Mouse (Mus musculus) hindbrain, embryonic 11.5 days (tissue): Measurements from ENCODE around the gene Ppp1r21. TPM values are rescaled to one million over a fixed set of nuclear protein-coding genes. Genes with fewer than 3 reads are reported as not detected.

Experiments
- ATAC-seq: fragments of 200-750 bp; cut with Nextera tagmentation; 2 replicates; pipeline ENCODE4 v1.8.0; 2017; ENCODE audit warnings: mild to moderate bottlenecking, moderate TSS enrichment, moderate library complexity; ENCODE audit not compliant: low FRiP score
- DNase-seq: peaks from one replicate; pipeline ENCODE4 v3.0.0-alpha.2; 2015; ENCODE audit warnings: low spot score
- H3K27ac ChIP-seq: fragments of 300-500 bp; sonication (generic); 2 replicates; pipeline ENCODE4 v1.5.1; 2014; ENCODE audit warnings: mild to moderate bottlenecking, low read depth, low read length
- H3K27me3 ChIP-seq: fragments of 300-500 bp; sonication (generic); 2 replicates; pipeline ENCODE4 v1.6.1; 2014; ENCODE audit warnings: mild to moderate bottlenecking, low read length, moderate library complexity, mixed read lengths; ENCODE audit not compliant: control insufficient read depth, insufficient read depth
- H3K36me3 ChIP-seq: fragments of 300-500 bp; sonication (generic); 2 replicates; pipeline ENCODE4 v1.6.1; 2014; ENCODE audit warnings: mild to moderate bottlenecking, low read length, moderate library complexity, mixed read lengths; ENCODE audit not compliant: control insufficient read depth, insufficient read depth
- H3K4me1 ChIP-seq: fragments of 300-500 bp; sonication (generic); replicated peaks from 2 replicates; pipeline ENCODE4 v1.6.1; 2014; ENCODE audit warnings: low read length, mixed read lengths; ENCODE audit not compliant: control insufficient read depth, insufficient read depth
- H3K4me2 ChIP-seq: fragments of 300-500 bp; sonication (generic); replicated peaks from 2 replicates; pipeline ENCODE4 v1.6.1; 2014; ENCODE audit warnings: mild to moderate bottlenecking, low read depth, low read length
- H3K4me3 ChIP-seq: fragments of 300-500 bp; sonication (generic); 2 replicates; pipeline ENCODE4 v1.5.1; 2014; ENCODE audit warnings: low read depth, low read length
- H3K9ac ChIP-seq: fragments of 300-500 bp; sonication (generic); 2 replicates; pipeline ENCODE4 v1.6.1; 2014; ENCODE audit warnings: low read depth, low read length
- H3K9me3 ChIP-seq: fragments of 300-500 bp; sonication (generic); 2 replicates; pipeline ENCODE4 v1.6.1; 2016; ENCODE audit warnings: low read length; ENCODE audit not compliant: control insufficient read depth
- WGBS: fragments of 180-500 bp; shearing (Covaris S2); extraction: QIAGEN DNeasy Blood & Tissue Kit; methylation state at CpG from one replicate; pipeline ENCODE4 v1.1.7; 2014; 5-methylcytosine and 5-hydroxymethylcytosine counted together
- polyA plus RNA-seq: library from polyadenylated mRNA; unstranded; fragments of >200 nt; fragmentation: Nextera tagmentation; extraction: Ambion mirVana; gene quantifications from 2 replicates; pipeline ENCODE4 v1.2.1, GENCODE M21; 2014

The Ppp1r21 gene
- polyA plus RNA-seq, 1 experiment from 2014 or later = 28.6 TPM

GRCm38 (mm10) chr17:88620935-88621334 is 91.0 kb downstream of the Ppp1r21 start:
- 85% methylated on average over 4 of the region's 4 CpGs for WGBS
- H3K9me3 ChIP-seq = no peaks in the 10 kb centered on the region
- H3K4me1 ChIP-seq = no peaks in the 10 kb centered on the region
- no peak overlapping the region for H3K9ac ChIP-seq
- no peak overlapping the region for H3K4me2 ChIP-seq
- no peaks in the 10 kb centered on the region for H3K27me3 ChIP-seq
- DNase-seq (no peak), ATAC-seq (no peak)
- H3K4me3 ChIP-seq = no peak overlapping the region
- H3K36me3 ChIP-seq = no peaks in the 10 kb centered on the region
- no peak overlapping the region for H3K27ac ChIP-seq

DNA sequence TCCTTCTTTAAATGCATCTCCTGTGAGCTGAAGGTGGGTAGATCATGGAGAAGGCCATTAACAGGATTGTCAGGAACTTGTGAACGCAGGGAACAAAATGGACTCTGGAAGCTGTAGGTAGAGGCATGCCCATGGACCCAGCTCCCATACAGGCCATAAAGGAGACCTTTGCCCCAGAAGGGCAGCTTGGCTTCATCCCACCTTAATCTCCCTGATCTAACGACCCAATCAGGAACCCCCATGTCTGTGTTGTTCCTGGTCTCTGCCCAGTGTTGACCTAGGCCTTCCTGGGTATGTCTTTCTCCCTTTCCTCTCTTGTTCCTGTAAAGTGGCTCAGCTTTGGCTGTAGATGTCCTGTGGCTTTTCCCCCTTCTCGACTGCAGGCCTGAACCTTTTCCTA is 91.5 kb downstream of the Ppp1r21 start:
- Histone ChIP-seq H3K36me3 (no peaks in the 10 kb centered on the region), H3K27me3 (no peaks in the 10 kb centered on the region), H3K9ac (no peak overlapping the region), H3K9me3 (no peaks in the 10 kb centered on the region), H3K4me1 (no peaks in the 10 kb centered on the region), H3K4me3 (no peak overlapping the region), H3K27ac (no peak overlapping the region), H3K4me2 (no peak overlapping the region)
- DNase-seq (no peak), ATAC-seq (no peak)
- WGBS = 71% methylated on average over 3 of the region's 3 CpGs

- Histone ChIP-seq H3K4me2 (no peak overlapping the region), H3K27me3 (no peaks in the 10 kb centered on the region), H3K27ac (no peak overlapping the region), H3K9ac (no peak overlapping the region), H3K36me3 (no peaks in the 10 kb centered on the region), H3K9me3 (no peaks in the 10 kb centered on the region), H3K4me3 (no peak overlapping the region), H3K4me1 (no peaks in the 10 kb centered on the region)
- ATAC-seq (no peak), DNase-seq (no peak)
- WGBS = 96% methylated on average over 1 of the region's 1 CpGs
These were observed 92.8 kb downstream of the Ppp1r21 start for GRCm38 (mm10) chr17:88622711-88623110.

DNA sequence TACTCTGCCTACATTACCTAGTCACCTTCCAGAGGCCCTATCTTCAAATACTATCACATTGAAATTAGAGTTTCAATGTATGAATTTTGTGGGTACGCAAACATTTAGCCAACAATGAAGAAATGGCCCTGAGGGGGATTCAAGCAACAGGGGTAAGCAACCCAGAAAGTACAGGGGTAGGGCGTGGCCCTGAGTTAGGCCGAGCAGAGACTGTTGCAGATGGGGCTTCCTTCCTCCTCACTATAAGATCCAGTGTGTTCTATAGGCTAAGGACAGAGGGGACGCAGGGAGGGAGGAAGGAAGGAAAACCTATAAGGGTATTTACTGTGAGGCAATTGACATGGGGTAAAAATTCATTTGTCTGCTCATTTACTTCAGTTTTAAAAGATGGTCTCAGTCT is 94.5 kb downstream of the Ppp1r21 start:
- ATAC-seq (no peak), DNase-seq (no peak)
- H3K36me3 ChIP-seq = no peaks in the 10 kb centered on the region
- H3K27me3 ChIP-seq = no peaks in the 10 kb centered on the region
- H3K4me3 ChIP-seq = no peak overlapping the region
- H3K4me1 ChIP-seq = no peaks in the 10 kb centered on the region
- no peak overlapping the region for H3K4me2 ChIP-seq
- no peaks in the 10 kb centered on the region for H3K9me3 ChIP-seq
- WGBS = 94% methylated on average over 4 of the region's 4 CpGs
- H3K9ac ChIP-seq = no peak overlapping the region
- H3K27ac ChIP-seq = no peak overlapping the region

DNA sequence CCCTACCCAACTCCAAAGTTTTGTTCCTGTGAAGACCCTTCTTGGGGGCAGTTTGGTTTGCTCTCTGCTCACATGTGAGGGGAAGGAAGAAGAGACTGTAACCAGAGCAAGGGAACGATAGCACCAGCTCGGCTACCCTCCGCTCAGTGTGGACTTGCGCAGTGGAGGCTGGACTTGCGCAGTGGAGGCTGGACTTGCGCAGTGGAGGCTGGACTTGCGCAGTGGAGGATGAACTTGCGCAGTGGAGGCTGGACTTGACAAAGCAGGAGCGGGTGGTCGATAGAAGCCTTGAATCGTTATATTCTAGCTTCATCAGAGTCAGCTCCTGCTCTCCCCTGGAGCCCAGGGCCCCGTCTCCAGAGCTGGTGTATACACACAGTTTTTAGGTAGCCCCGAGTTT is 95.4 kb downstream of the Ppp1r21 start:
- H3K27ac ChIP-seq = no peak overlapping the region
- ATAC-seq (no peak), DNase-seq (no peak)
- H3K9me3 ChIP-seq = no peaks in the 10 kb centered on the region
- H3K4me2 ChIP-seq = no peak overlapping the region
- no peaks in the 10 kb centered on the region for H3K4me1 ChIP-seq
- H3K36me3 ChIP-seq = no peaks in the 10 kb centered on the region
- H3K9ac ChIP-seq = no peak overlapping the region
- 92% methylated on average over 13 of the region's 13 CpGs for WGBS
- no peaks in the 10 kb centered on the region for H3K27me3 ChIP-seq
- H3K4me3 ChIP-seq = no peak overlapping the region

- no peak overlapping the region for H3K27ac ChIP-seq
- no peaks in the 10 kb centered on the region for H3K27me3 ChIP-seq
- H3K9ac ChIP-seq = no peak overlapping the region
- DNase-seq (no peak), ATAC-seq (0 out of 2 replicates have a peak, but pooled peaks have one; percentile 15)
- H3K4me1 ChIP-seq = no peaks in the 10 kb centered on the region
- no peak overlapping the region for H3K4me3 ChIP-seq
- H3K4me2 ChIP-seq = no peak overlapping the region
- 72% methylated on average over 7 of the region's 7 CpGs for WGBS
- no peaks in the 10 kb centered on the region for H3K36me3 ChIP-seq
- no peaks in the 10 kb centered on the region for H3K9me3 ChIP-seq
These were observed 96.0 kb downstream of the Ppp1r21 start for GRCm38 (mm10) chr17:88625931-88626330.

- ATAC-seq = 0 out of 2 replicates have a peak, but pooled peaks have one; percentile 14
- no peak overlapping the region for H3K9ac ChIP-seq
- DNase-seq = peak; percentile 26
- H3K4me1 ChIP-seq = no peaks in the 10 kb centered on the region
- no peak overlapping the region for H3K4me3 ChIP-seq
- 30% methylated on average over 7 of the region's 7 CpGs for WGBS
- no peak overlapping the region; the same call in 1 of the 2 replicates for H3K27ac ChIP-seq
- no peaks in the 10 kb centered on the region for H3K9me3 ChIP-seq
- no peaks in the 10 kb centered on the region for H3K27me3 ChIP-seq
- H3K4me2 ChIP-seq = no peak overlapping the region
- no peaks in the 10 kb centered on the region for H3K36me3 ChIP-seq
These were observed 96.5 kb downstream of the Ppp1r21 start for GRCm38 (mm10) chr17:88626347-88626811.

GRCm38 (mm10) chr17:88627150-88627549 is 97.2 kb downstream of the Ppp1r21 start:
- no peak overlapping the region for H3K4me2 ChIP-seq
- no peaks in the 10 kb centered on the region for H3K4me1 ChIP-seq
- DNase-seq (no peak), ATAC-seq (no peak)
- no peaks in the 10 kb centered on the region for H3K9me3 ChIP-seq
- no peaks in the 10 kb centered on the region for H3K27me3 ChIP-seq
- H3K9ac ChIP-seq = no peak overlapping the region
- H3K4me3 ChIP-seq = no peak overlapping the region
- no peaks in the 10 kb centered on the region for H3K36me3 ChIP-seq
- H3K27ac ChIP-seq = no peak overlapping the region
- WGBS = 79% methylated on average over 7 of the region's 7 CpGs

DNA sequence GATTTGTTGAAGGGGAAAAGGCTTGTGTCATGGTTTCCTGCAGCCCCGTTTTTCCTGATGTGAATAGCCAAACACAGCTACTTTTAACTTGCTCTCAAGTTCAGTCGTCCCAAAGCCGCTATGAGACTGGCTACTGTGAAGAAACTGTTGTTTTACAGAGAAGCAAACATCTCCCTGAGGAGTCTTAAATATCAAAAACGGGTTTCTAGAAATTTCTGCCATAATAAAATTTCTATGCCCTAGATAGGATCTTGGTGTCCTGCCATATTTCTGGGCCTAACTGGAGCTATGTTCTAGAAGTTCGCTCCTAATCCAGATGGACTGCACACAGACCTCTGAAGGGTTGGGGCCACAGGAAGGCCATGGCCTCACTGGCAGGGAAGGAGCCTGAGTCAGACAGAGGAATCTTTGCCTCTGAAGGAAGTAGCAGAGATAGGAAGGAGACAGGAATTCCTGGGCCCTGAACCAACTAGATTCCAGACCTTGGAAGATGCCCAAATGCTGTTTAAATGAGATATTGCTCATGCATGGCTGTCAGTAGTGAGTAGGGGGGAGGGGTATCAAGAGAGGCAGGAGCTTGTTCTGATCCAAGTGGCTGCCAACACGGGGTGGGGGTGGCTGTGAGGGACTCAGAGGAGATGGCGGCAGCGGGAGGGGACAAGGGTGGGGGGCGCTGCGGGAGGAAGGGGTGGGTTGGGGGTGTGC is 98.9 kb downstream of the Ppp1r21 start:
- no peak for ATAC-seq
- Histone ChIP-seq H3K4me1 (no peaks in the 10 kb centered on the region), H3K27me3 (no peaks in the 10 kb centered on the region), H3K9me3 (no peaks in the 10 kb centered on the region), H3K27ac (no peak overlapping the region), H3K36me3 (no peaks in the 10 kb centered on the region), H3K9ac (no peak overlapping the region), H3K4me2 (no peak overlapping the region), H3K4me3 (no peak overlapping the region)
- DNase-seq = no peak
- 58% methylated on average over 7 of the region's 10 CpGs for WGBS
